Mouse (Mus musculus): Measurements from ENCODE around the gene Dvl2.

DNA sequence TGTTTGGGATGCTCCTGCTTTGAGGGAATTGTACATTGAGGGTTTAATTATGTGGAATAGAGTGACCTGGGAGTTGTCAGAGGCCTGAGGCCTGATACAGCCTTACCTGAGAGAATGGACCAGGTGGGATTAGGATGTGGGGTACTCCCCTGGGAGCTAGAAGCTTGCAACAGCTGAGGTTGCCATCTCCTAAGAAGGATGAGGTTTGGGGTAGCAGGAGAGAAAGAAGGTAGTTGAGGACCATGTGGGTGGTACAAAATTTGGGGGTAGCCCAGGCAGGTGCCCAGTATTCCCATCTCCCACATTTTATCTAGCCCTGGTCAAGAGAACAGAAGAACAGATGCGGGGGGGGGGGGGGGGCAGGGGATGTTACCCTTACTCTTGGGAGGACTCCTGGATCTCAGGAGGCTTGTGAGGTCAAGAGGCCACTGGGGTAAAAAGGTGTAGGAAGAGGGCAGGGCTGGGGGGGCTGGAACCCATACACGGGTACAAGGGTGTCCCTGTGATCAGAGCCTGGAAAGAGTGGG is 19.2 kb downstream of the Dvl2 start:
- TF ChIP-seq CTCF (IDR thresholded peaks at IDR 0.05; ENCODE audit: borderline replicate concordance, extremely low read depth, insufficient read depth, insufficient read length) (no peak), POLR2A (IDR thresholded peaks at IDR 0.05; ENCODE audit: borderline replicate concordance, extremely low read depth, insufficient read depth, insufficient read length, poor library complexity, severe bottlenecking) (no peak)

Data from brain, embryonic 14.5 days (tissue).